Mouse (Mus musculus): ENCODE measurements around the gene Abcb4. TPM values are rescaled to one million over a fixed set of nuclear protein-coding genes. Genes with fewer than 3 reads are reported as not detected.

The Abcb4 gene
- polyA plus RNA-seq (2012; rRNA removed; ENCODE audit: low replicate concordance): 0.25 and 4.6 TPM in 2 replicates

GRCm38 (mm10) chr5:8893300-8894103, at the start of gene Abcb4:
Gene Abcb4 (plus strand): TSS chr5:8893717.

DNA sequence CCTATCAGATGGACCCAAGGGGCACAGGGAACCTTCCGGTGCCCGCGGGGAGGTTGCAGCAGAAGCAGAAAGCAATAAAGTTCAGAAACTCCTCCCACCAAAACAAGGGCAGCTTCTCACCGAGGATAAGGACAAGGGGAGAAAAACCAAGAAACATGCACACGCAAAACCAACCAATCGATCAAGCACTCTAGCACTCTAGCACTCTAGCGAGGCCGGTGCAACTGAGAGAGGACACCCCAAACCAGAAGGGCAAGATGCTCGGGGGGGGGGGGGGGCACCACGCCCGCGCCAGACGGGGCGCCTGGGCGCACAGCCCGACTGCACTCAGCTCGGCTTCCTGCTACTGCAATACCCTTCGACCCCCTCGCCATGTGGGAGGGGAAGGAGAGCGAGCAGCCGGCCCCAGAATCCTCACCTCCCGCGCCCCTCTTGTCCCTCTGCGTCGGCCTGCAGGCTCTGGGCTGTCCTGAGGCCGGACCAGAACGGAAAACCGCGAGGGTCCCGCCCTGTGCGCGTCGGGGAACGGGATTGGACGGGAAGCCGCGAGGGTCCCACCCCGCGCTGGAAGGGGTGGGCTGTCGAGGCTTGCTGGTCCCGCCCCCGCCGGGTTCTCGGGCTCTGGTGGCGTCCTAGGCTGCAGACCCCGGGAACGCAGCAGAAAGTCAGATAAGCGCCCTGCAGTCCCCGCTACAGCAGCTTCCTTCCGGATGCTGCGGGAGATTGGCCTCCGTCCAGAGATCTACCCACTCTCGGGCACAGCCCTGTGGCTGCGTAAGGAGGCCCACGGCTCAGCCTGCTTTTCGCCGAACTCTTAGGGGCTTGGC, 103.4 kb downstream of the Abcb4 start, which contains the start of gene Crot:
Gene Crot (minus strand): TSS at position 639 of the 827 bp plus-strand sequence.

Other genes starting within 250 kb of the Abcb4 start
- 3.4 and 4.4 TPM in 2 replicates for gene Abcb1a, start 233.6 kb upstream of the Abcb4 start, polyA plus RNA-seq (2012; rRNA removed; ENCODE audit: low replicate concordance)
- gene Abcb1b, start 95.6 kb upstream of the Abcb4 start, polyA plus RNA-seq (2012; rRNA removed; ENCODE audit: low replicate concordance): 1.7 and 2.8 TPM in 2 replicates
- gene Crot, start 103.6 kb downstream of the Abcb4 start, polyA plus RNA-seq (2012; rRNA removed; ENCODE audit: low replicate concordance): 5.3 and 13.8 TPM in 2 replicates
- 37.4 and 46.5 TPM in 2 replicates for gene Tmem243, start 207.0 kb downstream of the Abcb4 start, polyA plus RNA-seq (2012; rRNA removed; ENCODE audit: low replicate concordance)